Mouse (Mus musculus): ENCODE measurements around the gene Tsku.

DNA sequence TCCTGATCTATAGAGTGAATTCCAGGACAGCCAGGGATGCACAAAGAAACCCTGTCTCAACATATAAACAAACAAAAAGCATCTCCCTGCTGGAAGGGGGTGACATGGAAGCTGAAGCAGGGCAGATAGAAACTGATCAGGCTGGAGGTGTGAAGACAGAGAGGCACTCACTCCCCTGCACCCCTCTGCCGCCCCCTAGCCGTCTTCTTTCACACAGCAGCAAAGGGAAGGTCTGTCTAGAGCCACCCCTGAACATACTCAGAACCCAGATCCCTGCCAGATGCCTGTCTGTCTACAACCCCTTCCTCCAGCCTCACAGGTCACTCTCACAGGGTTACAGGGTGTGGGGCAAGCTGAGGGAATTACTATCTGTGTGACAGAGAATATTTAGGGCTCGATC lies 16.8 kb downstream of the Tsku start:
- TF ChIP-seq GATA1 (IDR thresholded peaks at IDR 0.05; ENCODE audit: borderline replicate concordance, low read length) (no peak), FLI1 (IDR thresholded peaks at IDR 0.05; ENCODE audit: low read length) (no peak)

Data from megakaryocyte, embryonic 14.5 days (primary cell).